Mouse (Mus musculus) brain, embryonic 14.5 days (tissue): ENCODE data around the gene Csrnp3. TPM values are rescaled to one million over a fixed set of nuclear protein-coding genes. Genes with fewer than 3 reads are reported as not detected.
"Not testable (repeated sequence)": the region's sequence is repeated elsewhere in the genome, so short reads cannot be mapped to it uniquely, and the experiment has no call there.

Experiments used
- DNase-seq: peaks from one replicate; pipeline ENCODE4 v3.0.0-alpha.2; 2011; ENCODE audit warnings: low read depth
- CTCF ChIP-seq: fragments of 200-500 bp; IDR thresholded peaks from 2 replicates; pipeline ENCODE4 v1.5.1; 2012; ENCODE audit warnings: inconsistent platforms, mild to moderate bottlenecking, moderate library complexity, borderline replicate concordance; ENCODE audit not compliant: insufficient read depth, insufficient read length; ENCODE audit errors: extremely low read depth
- POLR2A ChIP-seq: fragments of 200-500 bp; IDR thresholded peaks from 2 replicates; pipeline ENCODE4 v1.6.1; 2012; ENCODE audit warnings: mild to moderate bottlenecking, inconsistent platforms, borderline replicate concordance; ENCODE audit not compliant: poor library complexity, insufficient read depth, insufficient read length, severe bottlenecking; ENCODE audit errors: extremely low read depth
- polyA plus RNA-seq: library from polyadenylated mRNA; depleted of rRNA; stranded (reverse); fragments of >200 nt; gene quantifications from 2 replicates; pipeline ENCODE4 v1.2.3, GENCODE M21; 2012; rRNA removed

The Csrnp3 gene
- 28.6 and 43.7 TPM in 2 replicates for polyA plus RNA-seq

GRCm38 (mm10) chr2:65845551-65845950, at the start of gene Csrnp3:
TSS of gene Csrnp3 (plus strand) at chr2:65845767.
- TF ChIP-seq POLR2A: no peak
- no peak for TF ChIP-seq CTCF
- DNase-seq: peak; percentile 96

- DNase-seq: no peak
- TF ChIP-seq CTCF (no peak), POLR2A (no peak)
Measured at GRCm38 (mm10) chr2:65801054-65801709, 44.4 kb upstream of the Csrnp3 start.

- no peak for TF ChIP-seq CTCF
- no peak for TF ChIP-seq POLR2A
- no peak for DNase-seq
Measured at GRCm38 (mm10) chr2:65806556-65806955, 39.0 kb upstream of the Csrnp3 start.

- not testable (repeated sequence) for DNase-seq
Measured at GRCm38 (mm10) chr2:65811203-65811602, 34.4 kb upstream of the Csrnp3 start.

- peak; percentile 81 for DNase-seq
- no peak for TF ChIP-seq POLR2A
- TF ChIP-seq CTCF: no peak
Measured at GRCm38 (mm10) chr2:65818080-65818796, 27.3 kb upstream of the Csrnp3 start.

GRCm38 (mm10) chr2:65820114-65820769, 25.3 kb upstream of the Csrnp3 start:
- TF ChIP-seq POLR2A (no peak), CTCF (no peak)
- DNase-seq: no peak

- DNase-seq: no peak
- no peak for TF ChIP-seq POLR2A
- TF ChIP-seq CTCF: no peak
Measured at GRCm38 (mm10) chr2:65826314-65826713, 19.3 kb upstream of the Csrnp3 start.

- peak; percentile 72 for DNase-seq
- TF ChIP-seq POLR2A: no peak
Measured at GRCm38 (mm10) chr2:65826801-65827200, 18.8 kb upstream of the Csrnp3 start.

GRCm38 (mm10) chr2:65828699-65829098, 16.9 kb upstream of the Csrnp3 start:
- TF ChIP-seq POLR2A (no peak), CTCF (no peak)
- no peak for DNase-seq

GRCm38 (mm10) chr2:65832738-65833395, 12.7 kb upstream of the Csrnp3 start:
- peak; percentile 95 for DNase-seq
- TF ChIP-seq CTCF (no peak), POLR2A (no peak)

GRCm38 (mm10) chr2:65833421-65833820, 12.1 kb upstream of the Csrnp3 start:
- TF ChIP-seq CTCF: no peak
- no peak for TF ChIP-seq POLR2A
- peak; percentile 62 for DNase-seq
